Mouse (Mus musculus) layer of hippocampus, adult 9-11 months (tissue): ENCODE measurements at regions not wholly inside any gene's neighbourhood (a gene's known extent, or its start where the extent isn't known, plus 50 kb on each side); places are given as distances from the start of the nearest gene placed in this dataset.

Experiments used
- DNase-seq: peaks from one replicate; pipeline ENCODE4 v3.0.0; 2022

DNA sequence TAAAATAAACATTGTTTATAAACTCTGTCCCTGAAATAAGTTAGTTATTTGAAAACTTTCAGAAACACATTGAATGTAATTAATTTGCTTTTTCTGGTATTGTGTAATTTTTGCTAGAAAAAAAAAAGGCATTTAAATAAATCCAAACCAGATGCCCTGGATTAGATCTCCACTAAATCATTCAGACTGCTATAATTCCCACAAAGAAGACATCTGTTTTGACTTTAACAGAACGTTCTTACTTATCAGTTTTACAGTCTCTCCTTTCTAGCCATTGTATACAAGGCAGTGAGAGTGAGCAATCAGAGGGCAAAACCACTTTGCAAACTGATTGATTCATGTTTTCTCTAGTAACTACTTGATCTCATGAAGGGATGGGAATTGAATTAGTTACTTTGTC, 478.8 kb downstream of the Slitrk6 start:
- no peak for DNase-seq

DNA sequence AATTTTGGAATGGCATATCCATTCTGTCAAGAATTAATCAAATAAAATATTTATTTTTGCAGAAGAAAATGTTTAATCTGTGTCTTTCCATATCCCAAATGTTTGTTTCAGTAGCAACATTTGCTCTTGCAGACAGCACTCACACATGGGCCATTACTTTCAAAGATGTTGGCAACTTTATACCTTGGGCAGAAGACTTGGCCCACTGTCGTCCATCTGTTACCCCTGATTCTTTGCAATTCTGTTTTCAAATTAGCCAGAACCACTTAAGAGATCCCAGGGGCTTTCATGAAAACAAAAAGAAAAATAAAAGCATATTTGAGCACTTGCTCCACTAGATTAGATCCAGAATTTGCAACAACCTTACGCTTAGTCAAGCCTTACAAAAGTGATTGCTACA, 483.7 kb downstream of the Slitrk6 start:
- DNase-seq, result no peak

GRCm38 (mm10) chr14:110244466-110244865, 510.5 kb downstream of the Slitrk6 start:
- DNase-seq, result no peak

DNA sequence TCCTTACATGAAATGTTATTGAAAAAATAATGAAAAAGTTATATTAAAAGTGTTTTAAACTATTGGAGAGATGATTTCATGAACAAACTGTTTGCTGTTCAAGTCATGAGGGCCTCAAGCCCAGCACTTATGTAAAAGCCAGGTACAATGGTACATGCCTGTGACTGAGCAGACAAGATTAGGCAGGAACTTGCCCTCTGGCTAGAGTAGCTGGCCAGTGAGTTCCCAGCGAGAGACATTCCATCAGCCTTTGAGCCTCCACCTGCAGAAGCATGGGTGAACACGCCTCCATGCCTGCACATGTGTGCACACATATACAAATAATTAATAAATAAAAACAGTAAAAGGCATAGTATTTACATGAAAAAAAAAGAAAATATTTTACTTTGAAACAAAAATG, 511.4 kb downstream of the Slitrk6 start:
- no peak for DNase-seq

GRCm38 (mm10) chr14:110238800-110239199, 516.1 kb downstream of the Slitrk6 start:
- DNase-seq, result no peak

GRCm38 (mm10) chr14:110224678-110225446, 530.1 kb downstream of the Slitrk6 start:
- no peak for DNase-seq

DNA sequence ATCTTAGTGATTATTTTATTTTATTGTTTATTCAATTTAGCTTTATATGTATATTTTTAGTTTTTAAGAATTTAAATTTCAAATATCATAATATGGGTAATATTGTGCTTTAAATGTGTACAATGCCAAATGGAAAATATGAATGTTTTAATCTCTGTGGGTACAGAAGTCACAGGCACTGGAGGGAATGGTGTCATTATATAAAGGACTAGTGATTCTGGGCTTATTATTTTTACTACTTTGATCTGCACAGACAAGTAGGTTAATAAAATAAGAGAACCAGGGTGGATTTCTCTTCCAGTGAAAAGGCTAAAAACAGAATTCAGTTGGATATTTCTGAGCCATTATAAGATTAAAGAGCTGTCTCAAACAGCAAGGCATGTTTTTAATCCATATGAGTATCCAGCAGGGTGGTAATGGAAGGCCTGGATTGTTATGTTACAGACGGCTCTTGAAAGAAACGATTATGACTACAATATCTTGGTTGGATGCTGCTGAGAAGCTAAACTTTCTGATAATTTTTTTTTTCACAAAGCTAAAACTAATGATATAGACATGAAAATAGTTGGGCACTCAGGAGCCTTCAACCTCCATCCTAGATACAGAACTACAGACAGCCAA, 563.9 kb downstream of the Slitrk6 start:
- DNase-seq, result no peak

- no peak for DNase-seq
Measured at GRCm38 (mm10) chr14:110190471-110190870, 564.5 kb downstream of the Slitrk6 start.

DNA sequence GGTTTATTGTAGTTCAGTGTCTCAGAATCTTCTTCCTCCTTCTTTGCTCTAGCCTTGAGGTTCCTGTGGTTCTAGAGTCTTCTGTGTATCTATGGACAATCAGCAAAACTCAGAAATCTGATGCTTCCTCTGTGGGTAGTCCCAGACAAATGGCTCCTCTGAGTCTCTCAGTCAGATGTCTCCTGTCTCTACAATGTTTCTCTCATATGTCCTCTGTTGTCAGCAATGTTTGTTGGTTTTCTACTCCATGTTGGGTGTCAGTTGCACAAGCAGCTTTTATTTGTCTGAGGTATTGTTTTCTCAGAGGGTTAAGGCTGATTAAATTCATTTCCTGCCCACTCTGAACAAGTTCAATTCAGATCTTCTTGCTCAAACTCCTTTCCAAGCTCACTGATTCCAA, 575.8 kb downstream of the Slitrk6 start:
- DNase-seq, result no peak

DNA sequence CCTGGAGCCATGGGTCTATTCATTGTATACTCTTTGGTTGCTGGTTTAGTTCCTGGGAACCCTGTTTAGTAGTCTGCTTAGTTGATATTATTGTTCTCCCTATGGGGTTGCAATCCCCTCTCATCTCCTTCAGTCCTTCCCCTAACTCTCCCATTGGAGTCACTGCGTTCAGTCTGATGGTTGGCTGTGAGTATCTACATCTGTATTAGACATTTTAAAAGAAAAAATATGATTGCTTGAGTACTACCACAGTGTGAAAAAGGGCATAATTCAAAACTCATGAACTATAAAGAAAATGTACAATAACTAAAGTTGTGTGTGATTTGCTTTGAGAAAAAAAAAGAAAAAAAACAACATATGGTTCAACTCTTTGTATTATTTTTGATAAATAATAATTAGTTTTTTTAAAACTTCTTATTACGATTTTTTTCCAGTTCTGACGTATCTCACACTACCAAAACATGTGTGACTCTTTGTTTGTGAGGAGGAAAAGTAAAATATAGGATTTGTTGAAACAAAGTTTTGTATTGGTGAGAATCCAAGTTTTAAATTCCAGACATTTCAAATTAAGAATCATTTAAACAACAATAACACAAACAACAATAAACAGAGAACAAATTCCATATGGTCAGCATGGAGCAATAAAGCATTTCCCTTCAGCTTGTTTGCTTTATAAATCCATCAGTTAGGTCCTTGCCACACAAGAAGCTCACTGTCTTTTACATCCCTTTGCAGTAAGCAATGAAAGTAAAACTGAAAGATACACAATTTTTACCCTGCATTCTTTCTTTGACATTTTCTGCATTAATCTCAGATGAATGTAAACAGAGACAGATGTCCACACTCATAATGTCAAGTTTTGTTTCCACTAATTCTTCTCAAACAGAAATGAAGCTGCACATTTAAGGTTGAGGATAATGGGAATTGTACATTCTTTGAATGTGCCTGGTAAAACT, 583.5 kb downstream of the Slitrk6 start:
- no peak for DNase-seq

DNA sequence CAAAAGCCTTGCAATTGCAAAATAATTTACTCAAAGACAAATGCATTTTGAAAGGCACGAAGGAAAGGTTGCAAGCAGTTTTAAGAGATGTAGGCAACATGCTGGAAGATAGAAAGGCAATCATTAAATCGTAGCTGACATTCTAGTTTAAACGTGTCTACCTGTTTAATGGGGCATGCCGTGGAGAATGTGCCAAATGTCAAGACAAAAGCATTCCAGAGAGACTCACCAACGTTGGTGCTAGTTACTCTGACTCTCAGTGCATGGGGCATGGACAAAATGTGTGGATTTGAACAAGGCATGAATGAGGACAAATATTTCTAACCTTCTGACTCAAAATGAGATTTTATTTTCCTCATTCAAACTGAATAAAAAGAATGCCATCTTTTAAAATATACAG, 586.3 kb downstream of the Slitrk6 start:
- DNase-seq, result no peak

DNA sequence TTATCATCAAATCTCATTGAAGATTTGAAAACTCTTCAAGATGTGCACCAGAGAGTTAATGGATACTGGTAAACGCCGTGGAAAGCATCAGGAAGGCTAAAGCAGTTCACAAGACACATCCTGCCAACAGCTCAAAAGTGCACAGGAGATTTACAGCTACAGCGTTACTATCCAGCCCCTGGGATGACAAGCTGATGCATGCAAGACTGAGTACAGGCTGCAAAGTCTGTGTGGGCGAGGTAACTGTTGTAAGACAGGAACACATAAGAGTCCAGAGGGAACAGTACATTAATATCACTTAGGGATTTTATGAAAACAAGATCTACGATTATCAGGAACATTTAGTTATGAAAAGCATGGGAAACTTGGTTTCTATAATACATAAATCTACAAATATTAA, 626.7 kb downstream of the Slitrk6 start:
- peak; percentile 29 for DNase-seq

- no peak for DNase-seq
Measured at GRCm38 (mm10) chr14:110125936-110126710, 628.8 kb downstream of the Slitrk6 start.

DNA sequence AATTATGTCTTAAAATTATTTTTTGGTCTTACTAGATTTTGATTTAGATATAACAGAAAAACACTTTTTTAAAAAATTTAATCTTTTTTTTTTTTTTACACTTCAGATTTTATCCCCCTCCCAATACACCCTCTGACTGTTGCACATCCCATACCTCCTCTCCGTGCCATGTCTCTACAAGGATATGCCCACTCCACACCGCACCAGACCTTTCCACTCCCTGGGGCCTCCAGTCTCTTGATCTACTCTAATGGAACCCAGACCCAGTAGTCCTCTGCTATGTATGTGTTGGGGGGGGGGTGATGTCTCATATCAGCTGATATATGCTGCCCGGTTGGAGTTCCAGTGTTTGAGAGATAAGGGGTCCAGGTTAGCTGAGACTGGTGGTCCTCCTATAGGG, 632.2 kb downstream of the Slitrk6 start:
- DNase-seq, result no peak

DNA sequence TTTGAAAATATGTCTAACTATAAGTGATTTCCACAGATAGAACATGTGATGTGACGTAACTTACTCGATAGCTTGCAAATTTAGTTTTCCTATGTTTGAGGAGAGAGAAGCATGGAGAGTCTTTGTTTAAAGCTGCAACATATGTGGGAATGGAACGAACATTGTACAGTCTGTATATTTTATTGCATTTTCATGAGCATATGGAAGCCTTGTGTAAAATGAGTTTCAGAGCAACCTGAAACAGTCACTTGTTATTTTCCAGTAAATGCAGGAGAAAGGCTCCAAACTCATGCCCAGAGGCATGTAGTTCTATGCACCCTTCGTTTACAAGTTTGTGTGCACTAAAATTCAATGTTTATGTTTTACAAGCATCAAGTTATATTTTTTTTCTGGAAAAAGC, 639.4 kb downstream of the Slitrk6 start:
- DNase-seq, result no peak

DNA sequence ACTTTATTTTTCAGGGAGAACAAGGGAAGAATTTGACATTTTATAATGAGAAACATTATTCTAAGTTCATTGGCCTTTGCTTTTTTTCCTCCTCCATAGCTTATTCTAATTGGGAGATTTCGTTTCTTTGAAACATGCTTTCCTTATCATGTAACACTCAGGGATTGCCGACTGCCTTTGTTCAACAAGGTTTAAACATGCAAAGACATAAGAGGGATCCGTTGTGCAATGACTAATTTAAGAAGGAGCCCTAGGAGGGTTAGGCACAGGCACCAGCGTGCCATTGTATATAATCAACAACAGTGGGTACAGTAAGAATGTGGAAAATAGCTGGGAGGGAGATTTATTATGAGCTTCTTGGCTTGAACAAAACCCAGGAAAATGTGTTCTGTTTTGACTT, 654.1 kb downstream of the Slitrk6 start:
- DNase-seq, result no peak

DNA sequence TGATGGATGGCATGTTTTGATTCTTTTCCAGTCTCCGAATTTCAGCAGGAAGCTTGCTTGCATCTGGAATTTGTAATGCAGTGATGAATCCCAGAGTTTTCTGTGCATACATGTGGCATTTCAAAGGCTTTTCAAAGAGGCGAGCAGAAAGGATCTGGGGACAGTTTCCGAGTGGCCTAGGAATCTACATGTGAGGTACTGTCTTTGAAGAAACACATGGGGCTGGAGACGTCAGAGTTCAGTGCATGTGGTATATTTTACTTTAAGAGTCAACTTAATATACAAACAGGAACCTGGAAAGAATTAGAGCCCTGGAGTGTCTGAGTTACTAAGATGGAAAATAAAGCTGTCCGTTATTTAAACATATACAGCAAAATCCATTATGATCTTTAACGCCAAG, 676.6 kb downstream of the Slitrk6 start:
- DNase-seq, result no peak

DNA sequence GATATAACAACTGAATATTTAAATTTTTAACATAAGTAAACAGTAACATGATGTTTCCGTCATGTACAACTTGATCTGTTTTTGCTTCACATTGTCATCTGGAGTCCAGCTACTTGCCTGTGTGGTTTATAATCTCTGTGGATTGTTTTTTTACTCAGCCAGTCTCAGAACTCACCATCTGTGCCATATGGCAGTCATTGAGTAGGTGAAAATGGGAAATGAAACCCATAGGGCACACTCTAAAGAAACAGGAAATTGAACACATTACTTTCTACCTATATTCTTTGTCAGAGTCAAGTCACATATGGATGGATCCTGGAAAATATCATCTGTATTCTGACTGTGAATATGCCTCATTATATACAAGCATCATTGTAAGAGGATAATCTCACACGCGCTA, 707.2 kb downstream of the Slitrk6 start:
- DNase-seq, result peak; percentile 1

GRCm38 (mm10) chr14:110043211-110043610, 711.7 kb downstream of the Slitrk6 start:
- no peak for DNase-seq

GRCm38 (mm10) chr14:110021812-110022211, 733.1 kb downstream of the Slitrk6 start:
- no peak for DNase-seq

DNA sequence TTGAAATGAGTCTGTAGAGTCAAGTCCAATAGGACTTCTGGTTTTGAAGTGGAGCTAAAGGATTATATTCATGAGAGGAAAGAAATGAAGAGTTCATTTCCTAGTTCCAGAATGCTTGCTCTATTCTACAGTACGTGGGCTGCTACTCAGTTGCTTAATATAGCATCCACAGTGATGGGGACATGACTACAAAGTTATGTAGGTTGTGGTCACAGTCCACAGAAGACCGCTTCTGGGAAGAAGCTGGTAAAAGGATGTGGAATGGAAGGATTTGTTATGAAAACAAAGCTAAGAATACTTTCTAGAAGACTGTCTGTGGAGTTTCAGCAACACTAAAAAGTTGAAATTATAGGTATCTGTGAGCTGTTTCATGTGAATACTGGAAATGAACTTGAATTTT, 739.8 kb downstream of the Slitrk6 start:
- no peak for DNase-seq

GRCm38 (mm10) chr14:110013229-110013628, 741.7 kb downstream of the Slitrk6 start:
- DNase-seq, result no peak

DNA sequence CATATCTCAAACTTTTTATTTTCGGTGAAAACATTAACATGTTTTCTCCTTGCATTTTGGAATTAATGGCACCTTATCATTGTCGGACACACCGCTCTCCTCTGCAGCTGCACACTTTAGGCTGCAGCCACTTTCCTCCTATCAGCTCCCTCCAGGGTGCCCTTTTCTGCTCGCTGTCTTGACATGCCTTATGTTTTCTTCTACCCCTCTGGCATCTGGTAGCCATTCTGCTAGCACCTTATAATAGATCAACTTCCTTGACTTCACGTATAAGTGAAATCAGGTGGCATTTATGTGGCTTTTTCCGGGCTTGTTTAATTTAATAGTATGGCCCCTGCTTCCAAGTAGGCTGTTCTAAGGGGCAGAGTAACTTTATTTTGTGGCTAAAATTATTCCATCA, 747.8 kb downstream of the Slitrk6 start:
- no peak for DNase-seq
